Mouse (Mus musculus) kidney, postnatal 10 days (tissue): Measurements from ENCODE around the gene 1700042G07Rik.

ENCODE experiments used
- DNase-seq: peaks from one replicate; pipeline ENCODE4 v3.0.0; 2021; ENCODE audit warnings: mixed read lengths

The 1700042G07Rik gene

GRCm38 (mm10) chr4:116164759-116165554, 8.2 kb upstream of the 1700042G07Rik start:
- DNase-seq = no peak

GRCm38 (mm10) chr4:116165708-116166407, 7.3 kb upstream of the 1700042G07Rik start:
- DNase-seq = no peak

- peak; percentile 73 for DNase-seq
Observed at GRCm38 (mm10) chr4:116167404-116167803, 5.8 kb upstream of the 1700042G07Rik start, which contains the start of gene Tspan1. Tspan1 (minus strand) TSS chr4:116167601.

- peak; percentile 91 for DNase-seq
Observed at GRCm38 (mm10) chr4:116168617-116169352, 4.4 kb upstream of the 1700042G07Rik start.

- DNase-seq = no peak
Observed at GRCm38 (mm10) chr4:116169353-116169672, 3.9 kb upstream of the 1700042G07Rik start.

GRCm38 (mm10) chr4:116173752-116174151, 580 bp downstream of the 1700042G07Rik start:
- DNase-seq = no peak

GRCm38 (mm10) chr4:116174466-116175116, 1.4 kb downstream of the 1700042G07Rik start:
- peak; percentile 67 for DNase-seq

- no peak for DNase-seq
Observed at GRCm38 (mm10) chr4:116175136-116175535, 2.0 kb downstream of the 1700042G07Rik start.

- no peak for DNase-seq
Observed at GRCm38 (mm10) chr4:116175711-116176542, 2.8 kb downstream of the 1700042G07Rik start.

- DNase-seq = peak; percentile 90
Observed at GRCm38 (mm10) chr4:116176543-116176988, 3.4 kb downstream of the 1700042G07Rik start.

- peak; percentile 86 for DNase-seq
Observed at GRCm38 (mm10) chr4:116177140-116177539, 4.0 kb downstream of the 1700042G07Rik start.

- no peak for DNase-seq
Observed at GRCm38 (mm10) chr4:116182079-116182478, 8.9 kb downstream of the 1700042G07Rik start.

- DNase-seq = peak; percentile 65
Observed at GRCm38 (mm10) chr4:116182745-116183144, 9.6 kb downstream of the 1700042G07Rik start.

- DNase-seq = no peak
Observed at GRCm38 (mm10) chr4:116185083-116185482, 11.9 kb downstream of the 1700042G07Rik start.

- DNase-seq = peak; percentile 66
Observed at GRCm38 (mm10) chr4:116192286-116192835, 19.2 kb downstream of the 1700042G07Rik start.

- no peak for DNase-seq
Observed at GRCm38 (mm10) chr4:116193583-116194383, 20.6 kb downstream of the 1700042G07Rik start.

GRCm38 (mm10) chr4:116198422-116198821, 25.2 kb downstream of the 1700042G07Rik start:
- DNase-seq = no peak

- DNase-seq = no peak
Observed at GRCm38 (mm10) chr4:116204422-116204821, 31.2 kb downstream of the 1700042G07Rik start.

- no peak for DNase-seq
Observed at GRCm38 (mm10) chr4:116206531-116206930, 33.4 kb downstream of the 1700042G07Rik start.

- no peak for DNase-seq
Observed at GRCm38 (mm10) chr4:116208891-116209290, 35.7 kb downstream of the 1700042G07Rik start.
